ENCODE assay signal across 33 mouse cellular contexts in the genomic region with DNA sequence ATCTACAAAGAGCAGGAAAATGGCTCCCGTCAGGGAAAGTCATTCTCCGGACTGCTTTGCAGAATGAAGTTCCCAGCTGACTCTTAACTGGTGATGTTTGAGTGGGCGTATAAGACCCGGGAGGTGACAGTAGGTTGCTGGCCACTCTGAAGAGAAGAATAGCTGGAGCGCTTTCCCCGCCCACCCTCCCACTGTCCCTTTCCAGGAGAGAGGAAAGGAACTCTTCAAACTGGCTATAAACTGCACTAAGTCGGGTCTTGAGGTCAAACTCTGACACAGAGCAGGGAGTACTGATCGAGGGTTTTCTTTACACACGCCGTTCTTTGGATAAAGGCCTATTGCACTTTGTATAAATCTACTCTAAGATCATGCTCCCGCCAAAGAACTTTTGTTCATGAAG.
"Had no signal": no experiment of that assay in that cellular context is flagged by ENCODE, and none has a peak within 500 bp of the region (broad histone marks: within the 10 kb centered on the region; RNA-seq: fewer than 3 reads in every experiment).

No protein-coding gene starts in this region.

- H3K27ac ChIP-seq: limb, embryonic 10.5 days; limb, embryonic 12.5 days; limb, embryonic 13.5 days; limb, embryonic 15.5 days; liver, embryonic 12.5 days; liver, embryonic 13.5 days; liver, embryonic 14.5 days; liver, embryonic 15.5 days; lung, embryonic 15.5 days; macrophage; midbrain, embryonic 10.5 days; midbrain, embryonic 12.5 days; midbrain, embryonic 13.5 days; midbrain, embryonic 15.5 days; neural tube, embryonic 12.5 days; neural tube, embryonic 13.5 days had no signal

- DNase-seq: left cerebral cortex, postnatal 4 days; liver; liver, embryonic 13.5 days; liver, postnatal 0 days; lung, adult 18-20 months; lung, adult 2 months; lung, embryonic 14.5 days; lung, postnatal 10 days; lung, postnatal 14 days; lung, postnatal 36 days; lung, postnatal 4 days; midbrain, embryonic 14.5 days had no signal

- H3K4me3 ChIP-seq: limb, embryonic 10.5 days; limb, embryonic 12.5 days; limb, embryonic 13.5 days; limb, embryonic 15.5 days; liver, embryonic 12.5 days; liver, embryonic 13.5 days; liver, embryonic 15.5 days; lung, embryonic 15.5 days; megakaryocyte, embryonic 14.5 days; midbrain, embryonic 10.5 days; midbrain, embryonic 12.5 days; midbrain, embryonic 13.5 days; midbrain, embryonic 15.5 days; myocyte; neural tube, embryonic 12.5 days; neural tube, embryonic 13.5 days had no signal

- H3K4me2 ChIP-seq: limb, embryonic 12.5 days; limb, embryonic 13.5 days; limb, embryonic 15.5 days; liver, embryonic 11.5 days; liver, embryonic 12.5 days; liver, embryonic 13.5 days; liver, embryonic 15.5 days; lung, embryonic 14.5 days; lung, embryonic 15.5 days; midbrain, embryonic 11.5 days; midbrain, embryonic 12.5 days; midbrain, embryonic 13.5 days; midbrain, embryonic 15.5 days; neural tube, embryonic 12.5 days; neural tube, embryonic 13.5 days had no signal

- H3K27me3 ChIP-seq: limb, embryonic 12.5 days; limb, embryonic 13.5 days; limb, embryonic 15.5 days; liver, embryonic 12.5 days; liver, embryonic 13.5 days; liver, embryonic 15.5 days; lung, embryonic 15.5 days; megakaryocyte, embryonic 14.5 days; midbrain, embryonic 12.5 days; midbrain, embryonic 13.5 days; midbrain, embryonic 15.5 days; neural tube, embryonic 12.5 days; neural tube, embryonic 13.5 days had no signal

- H3K4me1 ChIP-seq: limb, embryonic 10.5 days; limb, embryonic 12.5 days; limb, embryonic 13.5 days; limb, embryonic 15.5 days; liver, embryonic 12.5 days; liver, embryonic 13.5 days; liver, embryonic 15.5 days; lung, embryonic 15.5 days; megakaryocyte, embryonic 14.5 days; midbrain, embryonic 10.5 days; midbrain, embryonic 12.5 days; midbrain, embryonic 13.5 days; midbrain, embryonic 15.5 days; neural tube, embryonic 12.5 days; neural tube, embryonic 13.5 days had no signal

- H3K9me3 ChIP-seq: limb, embryonic 10.5 days; limb, embryonic 12.5 days; limb, embryonic 13.5 days; limb, embryonic 15.5 days; liver, embryonic 12.5 days; liver, embryonic 13.5 days; liver, embryonic 15.5 days; lung, embryonic 15.5 days; midbrain, embryonic 10.5 days; midbrain, embryonic 12.5 days; midbrain, embryonic 13.5 days; midbrain, embryonic 15.5 days; neural tube, embryonic 12.5 days; neural tube, embryonic 13.5 days had no signal

- H3K9ac ChIP-seq: limb, embryonic 12.5 days; limb, embryonic 13.5 days; limb, embryonic 15.5 days; liver, embryonic 12.5 days; liver, embryonic 13.5 days; liver, embryonic 14.5 days; liver, embryonic 15.5 days; liver, postnatal 0 days; lung, embryonic 14.5 days; lung, embryonic 15.5 days; midbrain, embryonic 12.5 days; midbrain, embryonic 13.5 days; midbrain, embryonic 15.5 days; neural tube, embryonic 12.5 days; neural tube, embryonic 13.5 days had no signal

- H3K36me3 ChIP-seq: limb, embryonic 10.5 days; limb, embryonic 12.5 days; limb, embryonic 13.5 days; limb, embryonic 15.5 days; liver, embryonic 12.5 days; liver, embryonic 13.5 days; liver, embryonic 15.5 days; lung, embryonic 15.5 days; midbrain, embryonic 10.5 days; midbrain, embryonic 12.5 days; midbrain, embryonic 13.5 days; midbrain, embryonic 15.5 days; neural tube, embryonic 12.5 days; neural tube, embryonic 13.5 days had no signal

- ATAC-seq: liver, embryonic 12.5 days; liver, postnatal 0 days; lung, postnatal 0 days; midbrain, embryonic 13.5 days; midbrain, embryonic 15.5 days; midbrain, embryonic 16.5 days had no signal
